Mouse (Mus musculus) thymus, adult 2 months (tissue): ENCODE data around the gene Cnn1.

Source experiments
- CTCF ChIP-seq: fragments of 200-500 bp; IDR thresholded peaks from 2 replicates; pipeline ENCODE4 v1.5.1; 2012; ENCODE audit warnings: mild to moderate bottlenecking, control low read depth, low read length, moderate library complexity, borderline replicate concordance; ENCODE audit not compliant: control insufficient read depth, poor library complexity, insufficient read depth; ENCODE audit errors: extremely low read depth
- POLR2A ChIP-seq: fragments of 200-500 bp; IDR thresholded peaks from 2 replicates; pipeline ENCODE4 v1.6.1; 2012; ENCODE audit warnings: mild to moderate bottlenecking, low read length, control low read depth, moderate library complexity; ENCODE audit not compliant: control insufficient read depth, poor library complexity, insufficient read depth; ENCODE audit errors: extremely low read depth

DNA sequence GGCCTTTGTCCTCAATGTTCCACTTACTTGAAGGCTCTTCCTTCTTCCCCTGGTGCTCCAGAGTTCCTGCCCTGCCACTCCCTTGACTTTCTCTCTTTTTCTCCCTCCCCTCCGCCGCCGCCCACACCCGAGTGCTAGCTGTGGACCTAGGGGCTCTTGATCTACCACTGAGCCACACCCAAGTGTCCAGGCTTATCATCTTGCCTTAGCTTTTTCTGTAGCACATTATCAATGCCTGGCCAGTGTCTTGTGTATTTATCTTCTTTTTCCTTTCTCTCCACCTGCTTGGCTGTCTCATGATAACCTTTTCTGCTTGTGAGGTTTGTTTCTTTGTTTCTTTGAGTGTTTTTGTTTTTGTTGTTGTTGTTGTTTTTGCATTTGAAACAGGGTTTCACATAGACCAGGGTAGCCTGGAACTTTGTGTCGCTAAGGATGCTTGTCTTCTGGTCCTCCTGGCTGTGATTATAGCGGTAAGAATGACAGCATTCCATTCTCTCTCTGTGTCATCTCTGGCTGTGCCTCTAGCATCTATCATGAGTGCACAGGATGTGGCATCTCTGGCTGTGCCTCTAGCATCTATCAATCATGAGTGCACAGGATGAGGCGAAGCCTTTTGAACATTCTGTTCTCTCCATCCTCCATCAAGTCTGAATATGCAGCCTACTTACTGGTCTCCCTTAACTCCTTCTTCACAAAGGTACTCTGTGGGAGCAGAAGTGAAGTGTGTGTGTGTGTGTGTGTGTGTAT lies 36.8 kb downstream of the Cnn1 start, which contains the start of gene Acp5:
- TF ChIP-seq CTCF = no peak
- TF ChIP-seq POLR2A = no peak
